Mouse (Mus musculus): Measurements from ENCODE around the gene Bod1. TPM values are rescaled to one million over a fixed set of nuclear protein-coding genes. Genes with fewer than 3 reads are reported as not detected.

Gene Bod1
- polyA plus RNA-seq, 1 experiment, result 158 TPM

GRCm38 (mm10) chr11:31694801-31695200, 23.1 kb upstream of the Bod1 start:
- TF ChIP-seq CTCF (IDR thresholded peaks at IDR 0.05; ENCODE audit: extremely low read depth, insufficient read depth, low read length) (0 out of 2 replicates have a peak, but pooled peaks have one; percentile 6), POLR2A (IDR thresholded peaks at IDR 0.05; ENCODE audit: extremely low read depth, insufficient read depth, low read length) (peak; percentile 46; the same call in 1 of the 2 replicates)
- H3K27ac ChIP-seq (ENCODE audit: insufficient read depth, low read length), result peak overlapping the region; percentile 53; the same call in 1 of the 2 replicates
- peaks cover 6% of the 10 kb centered on the region for H3K4me1 ChIP-seq (ENCODE audit: control insufficient read depth, insufficient read depth, low read length)
- H3K4me3 ChIP-seq (ENCODE audit: insufficient read depth, low read length), result 0 out of 2 replicates have a peak overlapping the region, but pooled peaks have one; percentile 1

GRCm38 (mm10) chr11:31694109-31694508, 22.4 kb upstream of the Bod1 start:
- H3K4me1 ChIP-seq (ENCODE audit: control insufficient read depth, insufficient read depth, low read length), result peaks cover 6% of the 10 kb centered on the region
- no peak overlapping the region for H3K4me3 ChIP-seq (ENCODE audit: insufficient read depth, low read length)
- H3K27ac ChIP-seq (ENCODE audit: insufficient read depth, low read length), result no peak overlapping the region
- TF ChIP-seq POLR2A (IDR thresholded peaks at IDR 0.05; ENCODE audit: extremely low read depth, insufficient read depth, low read length), result no peak
- TF ChIP-seq CTCF (IDR thresholded peaks at IDR 0.05; ENCODE audit: extremely low read depth, insufficient read depth, low read length), result no peak

- Histone ChIP-seq H3K4me3 (ENCODE audit: insufficient read depth, low read length) (no peak overlapping the region), H3K27ac (ENCODE audit: insufficient read depth, low read length) (no peak overlapping the region), H3K4me1 (ENCODE audit: control insufficient read depth, insufficient read depth, low read length) (peaks cover 6% of the 10 kb centered on the region)
- TF ChIP-seq POLR2A (IDR thresholded peaks at IDR 0.05; ENCODE audit: extremely low read depth, insufficient read depth, low read length) (no peak), CTCF (IDR thresholded peaks at IDR 0.05; ENCODE audit: extremely low read depth, insufficient read depth, low read length) (no peak)
These were observed 21.6 kb upstream of the Bod1 start for GRCm38 (mm10) chr11:31693322-31693721.

GRCm38 (mm10) chr11:31688956-31689355, 17.3 kb upstream of the Bod1 start:
- H3K4me3 ChIP-seq (ENCODE audit: insufficient read depth, low read length), result no peak overlapping the region
- H3K4me1 ChIP-seq (ENCODE audit: control insufficient read depth, insufficient read depth, low read length), result peaks cover 4% of the 10 kb centered on the region
- H3K27ac ChIP-seq (ENCODE audit: insufficient read depth, low read length), result no peak overlapping the region
- TF ChIP-seq POLR2A (IDR thresholded peaks at IDR 0.05; ENCODE audit: extremely low read depth, insufficient read depth, low read length), result no peak
- no peak for TF ChIP-seq CTCF (IDR thresholded peaks at IDR 0.05; ENCODE audit: extremely low read depth, insufficient read depth, low read length)

- TF ChIP-seq POLR2A (IDR thresholded peaks at IDR 0.05; ENCODE audit: extremely low read depth, insufficient read depth, low read length), result no peak
- no peak for TF ChIP-seq CTCF (IDR thresholded peaks at IDR 0.05; ENCODE audit: extremely low read depth, insufficient read depth, low read length)
- Histone ChIP-seq H3K4me1 (ENCODE audit: control insufficient read depth, insufficient read depth, low read length) (peaks cover 4% of the 10 kb centered on the region), H3K4me3 (ENCODE audit: insufficient read depth, low read length) (no peak overlapping the region), H3K27ac (ENCODE audit: insufficient read depth, low read length) (peak overlapping the region; percentile 67)
These were observed 13.4 kb upstream of the Bod1 start for GRCm38 (mm10) chr11:31684913-31685567.

GRCm38 (mm10) chr11:31684126-31684525, 12.4 kb upstream of the Bod1 start:
- TF ChIP-seq CTCF (IDR thresholded peaks at IDR 0.05; ENCODE audit: extremely low read depth, insufficient read depth, low read length) (no peak), POLR2A (IDR thresholded peaks at IDR 0.05; ENCODE audit: extremely low read depth, insufficient read depth, low read length) (no peak)
- Histone ChIP-seq H3K4me1 (ENCODE audit: control insufficient read depth, insufficient read depth, low read length) (peaks cover 4% of the 10 kb centered on the region), H3K4me3 (ENCODE audit: insufficient read depth, low read length) (no peak overlapping the region), H3K27ac (ENCODE audit: insufficient read depth, low read length) (no peak overlapping the region)

GRCm38 (mm10) chr11:31679840-31680381, 8.2 kb upstream of the Bod1 start:
- H3K27ac ChIP-seq (ENCODE audit: insufficient read depth, low read length), result no peak overlapping the region
- TF ChIP-seq POLR2A (IDR thresholded peaks at IDR 0.05; ENCODE audit: extremely low read depth, insufficient read depth, low read length), result no peak
- no peak for TF ChIP-seq CTCF (IDR thresholded peaks at IDR 0.05; ENCODE audit: extremely low read depth, insufficient read depth, low read length)
- H3K4me1 ChIP-seq (ENCODE audit: control insufficient read depth, insufficient read depth, low read length), result peaks cover 6% of the 10 kb centered on the region; the same call in 1 of the 2 replicates
- H3K4me3 ChIP-seq (ENCODE audit: insufficient read depth, low read length), result no peak overlapping the region

GRCm38 (mm10) chr11:31677309-31677708, 5.6 kb upstream of the Bod1 start:
- Histone ChIP-seq H3K4me1 (ENCODE audit: control insufficient read depth, insufficient read depth, low read length) (peaks cover 6% of the 10 kb centered on the region; the same call in 1 of the 2 replicates), H3K4me3 (ENCODE audit: insufficient read depth, low read length) (no peak overlapping the region), H3K27ac (ENCODE audit: insufficient read depth, low read length) (no peak overlapping the region)
- no peak for TF ChIP-seq POLR2A (IDR thresholded peaks at IDR 0.05; ENCODE audit: extremely low read depth, insufficient read depth, low read length)
- TF ChIP-seq CTCF (IDR thresholded peaks at IDR 0.05; ENCODE audit: extremely low read depth, insufficient read depth, low read length), result no peak

GRCm38 (mm10) chr11:31676661-31677252, 5.1 kb upstream of the Bod1 start:
- H3K4me1 ChIP-seq (ENCODE audit: control insufficient read depth, insufficient read depth, low read length), result peaks cover 6% of the 10 kb centered on the region; the same call in 1 of the 2 replicates
- no peak for TF ChIP-seq CTCF (IDR thresholded peaks at IDR 0.05; ENCODE audit: extremely low read depth, insufficient read depth, low read length)
- no peak overlapping the region for H3K4me3 ChIP-seq (ENCODE audit: insufficient read depth, low read length)
- no peak overlapping the region for H3K27ac ChIP-seq (ENCODE audit: insufficient read depth, low read length)

- Histone ChIP-seq H3K27ac (ENCODE audit: insufficient read depth, low read length) (no peak overlapping the region), H3K4me1 (ENCODE audit: control insufficient read depth, insufficient read depth, low read length) (peaks cover 6% of the 10 kb centered on the region; the same call in 1 of the 2 replicates), H3K4me3 (ENCODE audit: insufficient read depth, low read length) (no peak overlapping the region)
- peak; percentile 63 for TF ChIP-seq CTCF (IDR thresholded peaks at IDR 0.05; ENCODE audit: extremely low read depth, insufficient read depth, low read length)
- TF ChIP-seq POLR2A (IDR thresholded peaks at IDR 0.05; ENCODE audit: extremely low read depth, insufficient read depth, low read length), result no peak
These were observed 3.7 kb upstream of the Bod1 start for GRCm38 (mm10) chr11:31675430-31675829.
